Mouse (Mus musculus) neural tube, embryonic 12.5 days (tissue): Measurements from ENCODE around the gene Btbd9. TPM values are rescaled to one million over a fixed set of nuclear protein-coding genes. Genes with fewer than 3 reads are reported as not detected.
"Not testable (repeated sequence)": the region's sequence is repeated elsewhere in the genome, so short reads cannot be mapped to it uniquely, and the experiment has no call there.

Experiments used
- ATAC-seq: fragments of 200-750 bp; cut with Nextera tagmentation; 2 replicates; pipeline ENCODE4 v1.8.0; 2017; ENCODE audit warnings: low read depth, mild to moderate bottlenecking, moderate TSS enrichment, moderate library complexity; ENCODE audit not compliant: low FRiP score
- H3K27ac ChIP-seq: fragments of 300-500 bp; sonication (generic); 2 replicates; pipeline ENCODE4 v1.5.1; 2016
- H3K27me3 ChIP-seq: fragments of 300-500 bp; sonication (generic); replicated peaks from 2 replicates; pipeline ENCODE4 v1.6.1; 2016; ENCODE audit warnings: mild to moderate bottlenecking
- H3K36me3 ChIP-seq: fragments of 300-500 bp; sonication (generic); 2 replicates; pipeline ENCODE4 v1.6.1; 2016; ENCODE audit warnings: mild to moderate bottlenecking
- H3K4me1 ChIP-seq: fragments of 300-500 bp; sonication (generic); 2 replicates; pipeline ENCODE4 v1.6.1; 2016
- H3K4me2 ChIP-seq: fragments of 300-500 bp; sonication (generic); replicated peaks from 2 replicates; pipeline ENCODE4 v1.6.1; 2016; ENCODE audit warnings: mild to moderate bottlenecking
- H3K4me3 ChIP-seq: fragments of 300-500 bp; sonication (generic); 2 replicates; pipeline ENCODE4 v1.5.1; 2016
- H3K9ac ChIP-seq: fragments of 300-500 bp; sonication (generic); 2 replicates; pipeline ENCODE4 v1.6.1; 2016; ENCODE audit warnings: mild to moderate bottlenecking
- H3K9me3 ChIP-seq: fragments of 300-500 bp; sonication (generic); 2 replicates; pipeline ENCODE4 v1.6.1; 2016; ENCODE audit warnings: mild to moderate bottlenecking
- WGBS: fragments of 180-500 bp; shearing (Covaris S2); methylation state at CpG from one replicate; pipeline ENCODE4 v1.1.7; 2016; 5-methylcytosine and 5-hydroxymethylcytosine counted together
- polyA plus RNA-seq: library from polyadenylated mRNA; unstranded; fragments of >200 nt; fragmentation: Nextera tagmentation; extraction: Ambion mirVana; gene quantifications from 2 replicates; pipeline ENCODE4 v1.2.1, GENCODE M21; 2016

The Btbd9 gene
- 88.6 and 96.6 TPM in 2 replicates for polyA plus RNA-seq

- H3K4me3 ChIP-seq: peak within 1 kb of the TSS; percentile 80
- ATAC-seq: peak; percentile 95
- no peaks in the 10 kb centered on the region for H3K27me3 ChIP-seq
- under 1% methylated on average over 75 of the region's 94 CpGs for WGBS
- no peaks in the 10 kb centered on the region for H3K36me3 ChIP-seq
- H3K27ac ChIP-seq: peak within 1 kb of the TSS; percentile 72
- peaks cover 22% of the 10 kb centered on the region for H3K4me1 ChIP-seq
- peak within 1 kb of the TSS; percentile 73 for H3K9ac ChIP-seq
- peak within 1 kb of the TSS; percentile 71 for H3K4me2 ChIP-seq
- H3K9me3 ChIP-seq: no peaks in the 10 kb centered on the region
Observed at GRCm38 (mm10) chr17:30575941-30576773, at the start of gene Btbd9. Gene Btbd9, minus strand, starts transcription at chr17:30576488.

DNA sequence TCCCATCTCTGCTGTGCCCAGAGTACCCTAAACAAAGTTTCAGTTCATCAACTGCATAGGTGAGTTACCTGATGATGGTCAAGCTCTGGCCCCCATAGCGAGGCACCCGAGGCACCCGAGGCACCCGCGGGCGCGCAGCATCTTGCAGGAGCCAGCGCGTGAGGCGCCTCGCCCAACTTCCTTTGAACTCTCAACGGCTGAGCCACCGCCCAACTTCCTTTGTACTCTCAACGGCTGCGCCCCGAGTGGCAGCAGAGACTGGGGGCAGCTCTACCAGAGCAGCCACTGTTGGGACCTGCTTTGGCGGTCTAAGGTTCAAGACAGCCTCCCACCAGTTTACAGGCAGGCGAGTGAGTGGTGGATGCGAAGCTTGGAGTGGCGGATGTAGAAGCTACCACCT, 47.8 kb upstream of the Btbd9 start, which contains the start of gene Dnah8:
TSS of gene Dnah8 (plus strand) at position 223 of the 400 bp plus-strand sequence.
- H3K9me3 ChIP-seq, H3K4me3 ChIP-seq, H3K27ac ChIP-seq, ATAC-seq, H3K9ac ChIP-seq, H3K36me3 ChIP-seq, H3K4me2 ChIP-seq, H3K4me1 ChIP-seq, H3K27me3 ChIP-seq: not testable (repeated sequence)
- WGBS: no CpG with 5 or more reads among the region's 20 CpGs

GRCm38 (mm10) chr17:30623200-30623599, 46.9 kb upstream of the Btbd9 start:
- no peaks in the 10 kb centered on the region for H3K4me1 ChIP-seq
- H3K9me3 ChIP-seq: no peaks in the 10 kb centered on the region
- ATAC-seq: no peak
- no peaks in the 10 kb centered on the region for H3K27me3 ChIP-seq
- no peak overlapping the region for H3K4me3 ChIP-seq
- H3K9ac ChIP-seq: no peak overlapping the region
- no peak overlapping the region for H3K27ac ChIP-seq
- H3K36me3 ChIP-seq: no peaks in the 10 kb centered on the region
- 83% methylated on average over 3 of the region's 3 CpGs for WGBS
- H3K4me2 ChIP-seq: no peak overlapping the region

GRCm38 (mm10) chr17:30621450-30621849, 45.2 kb upstream of the Btbd9 start:
- Histone ChIP-seq H3K4me3 (no peak overlapping the region), H3K4me2 (no peak overlapping the region), H3K4me1 (no peaks in the 10 kb centered on the region), H3K27me3 (no peaks in the 10 kb centered on the region), H3K27ac (no peak overlapping the region), H3K36me3 (no peaks in the 10 kb centered on the region), H3K9ac (no peak overlapping the region), H3K9me3 (no peaks in the 10 kb centered on the region)
- ATAC-seq: no peak
- 71% methylated on average over 4 of the region's 4 CpGs for WGBS

DNA sequence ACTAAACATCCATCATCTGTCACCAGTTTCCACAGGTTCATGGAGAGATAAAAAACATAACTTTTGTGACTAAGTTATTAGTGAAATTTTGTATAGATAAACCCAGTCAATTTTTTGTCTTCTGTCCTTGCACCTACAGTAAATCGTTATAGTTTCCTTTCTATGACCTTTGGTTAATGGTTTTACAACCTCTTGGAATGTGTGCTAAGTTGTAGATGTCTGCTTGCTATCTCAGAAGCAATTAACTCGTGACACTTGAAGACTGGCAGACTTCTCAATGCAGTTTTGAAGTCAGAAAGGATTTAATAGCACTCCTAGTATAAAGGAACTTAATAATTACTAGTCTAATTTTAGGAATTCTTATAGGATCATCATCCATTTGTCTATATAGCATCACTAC, 44.3 kb upstream of the Btbd9 start:
- Histone ChIP-seq H3K36me3 (no peaks in the 10 kb centered on the region), H3K4me2 (no peak overlapping the region), H3K9ac (no peak overlapping the region), H3K4me1 (no peaks in the 10 kb centered on the region), H3K4me3 (no peak overlapping the region), H3K27me3 (no peaks in the 10 kb centered on the region), H3K27ac (no peak overlapping the region), H3K9me3 (no peaks in the 10 kb centered on the region)
- WGBS: 63% methylated on average over 2 of the region's 2 CpGs
- no peak for ATAC-seq

DNA sequence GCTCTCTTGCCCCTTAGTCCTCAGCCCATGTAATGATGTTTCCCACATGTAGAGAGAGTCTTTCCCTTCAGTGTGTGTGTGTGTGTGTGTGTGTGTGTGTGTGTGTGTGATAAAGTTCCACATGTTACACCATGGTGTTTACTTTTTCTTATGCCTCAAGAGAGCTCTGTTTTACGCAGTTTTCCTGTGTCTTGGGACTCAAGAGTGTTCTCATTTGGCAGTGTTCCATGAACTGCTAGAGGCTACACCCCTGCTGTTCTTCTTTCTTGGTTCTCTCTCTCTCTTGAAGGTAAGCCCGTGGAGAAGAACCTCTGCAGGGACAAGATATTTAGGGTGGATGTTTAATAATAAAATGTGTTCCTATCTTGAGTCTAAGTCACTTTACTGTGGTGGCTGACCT, 42.9 kb upstream of the Btbd9 start:
- Histone ChIP-seq H3K9me3 (no peaks in the 10 kb centered on the region), H3K27ac (no peak overlapping the region), H3K27me3 (no peaks in the 10 kb centered on the region), H3K9ac (no peak overlapping the region), H3K36me3 (no peaks in the 10 kb centered on the region), H3K4me1 (no peaks in the 10 kb centered on the region), H3K4me3 (no peak overlapping the region), H3K4me2 (no peak overlapping the region)
- ATAC-seq: no peak
- 52% methylated on average over 2 of the region's 2 CpGs for WGBS

DNA sequence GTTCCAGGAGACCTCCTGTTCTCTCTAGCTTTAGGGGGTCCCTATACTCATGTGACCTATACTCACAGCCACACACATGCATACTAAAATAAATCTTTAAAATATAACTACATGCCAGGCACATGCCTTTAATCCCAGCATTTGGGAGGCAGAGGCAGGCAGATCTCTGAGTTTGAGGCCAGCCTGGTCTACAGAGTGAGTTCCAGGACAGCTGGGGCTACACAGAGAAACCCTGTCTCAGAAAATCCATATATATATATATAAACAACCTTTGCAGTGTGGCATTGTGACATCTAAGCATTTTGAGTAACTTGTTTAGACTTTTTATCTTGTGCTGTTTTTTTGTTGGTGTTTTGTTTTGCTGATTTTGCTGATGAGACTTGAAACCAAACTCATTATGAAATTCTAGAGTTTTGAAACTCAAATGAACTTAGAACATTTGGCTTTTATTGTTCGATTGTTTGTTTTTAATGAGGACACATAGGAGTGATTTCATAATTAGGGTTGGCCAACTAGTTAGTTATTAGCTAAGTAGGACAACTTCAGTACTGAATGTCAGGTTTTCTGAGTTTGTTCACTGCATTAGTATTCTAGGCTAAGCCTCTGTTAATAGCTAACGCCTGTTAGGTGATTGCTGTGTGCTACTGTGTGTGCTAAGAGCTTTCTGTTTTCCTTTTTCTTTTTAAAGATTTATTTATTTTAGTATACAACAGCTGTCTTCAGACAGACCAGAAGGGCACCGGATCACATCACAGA, 42.0 kb upstream of the Btbd9 start:
- H3K4me3 ChIP-seq: no peak overlapping the region
- ATAC-seq: no peak
- H3K9ac ChIP-seq: no peak overlapping the region
- H3K27me3 ChIP-seq: no peaks in the 10 kb centered on the region
- H3K4me2 ChIP-seq: no peak overlapping the region
- H3K4me1 ChIP-seq: no peaks in the 10 kb centered on the region
- 84% methylated on average over 3 of the region's 3 CpGs for whole genome bisulfite sequencing
- H3K36me3 ChIP-seq: no peaks in the 10 kb centered on the region
- no peak overlapping the region for H3K27ac ChIP-seq
- H3K9me3 ChIP-seq: no peaks in the 10 kb centered on the region

DNA sequence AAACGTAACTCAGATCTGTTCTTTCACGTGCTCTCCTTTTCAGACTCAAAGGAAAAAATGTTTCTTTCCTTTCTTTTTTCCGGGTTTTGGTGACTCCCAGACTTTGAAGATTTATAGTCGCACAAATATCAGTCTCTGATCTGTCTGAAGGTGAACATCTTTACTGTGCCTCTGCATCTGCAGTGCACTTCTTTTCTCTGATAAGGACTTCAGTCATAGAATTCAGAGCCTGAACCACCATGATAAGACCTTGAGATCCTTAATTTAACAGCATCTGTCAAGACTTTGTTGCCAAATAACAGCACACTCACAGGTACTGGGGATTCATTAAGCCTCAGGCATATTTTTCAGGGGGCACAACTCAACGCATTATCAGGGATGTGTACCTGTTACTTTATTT, 39.9 kb upstream of the Btbd9 start:
- no peak for ATAC-seq
- no peak overlapping the region for H3K9ac ChIP-seq
- no peak overlapping the region for H3K4me2 ChIP-seq
- H3K4me1 ChIP-seq: peaks cover 9% of the 10 kb centered on the region
- H3K9me3 ChIP-seq: no peaks in the 10 kb centered on the region
- no peak overlapping the region for H3K4me3 ChIP-seq
- H3K36me3 ChIP-seq: no peaks in the 10 kb centered on the region
- no peaks in the 10 kb centered on the region for H3K27me3 ChIP-seq
- no peak overlapping the region for H3K27ac ChIP-seq
- WGBS: 90% methylated on average over 5 of the region's 5 CpGs

DNA sequence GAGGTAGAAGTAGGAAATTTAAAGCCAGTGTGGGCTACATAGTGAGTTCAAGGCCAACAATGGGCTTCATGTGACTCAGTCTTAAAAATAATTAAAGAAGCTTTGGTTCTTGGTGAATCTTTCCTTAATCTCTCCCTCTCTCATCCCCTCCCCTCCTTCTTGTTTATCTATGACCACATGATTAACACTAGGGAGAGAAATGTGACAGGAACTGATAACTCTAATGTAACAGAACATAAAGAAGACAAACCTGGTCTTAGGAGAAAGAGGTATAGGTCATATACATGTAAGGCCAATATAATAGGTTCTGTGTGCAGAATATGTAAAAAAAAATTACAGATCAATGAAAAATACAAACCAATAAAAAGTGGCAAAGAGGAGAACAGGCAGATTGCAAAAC, 37.1 kb upstream of the Btbd9 start:
- Histone ChIP-seq H3K4me2 (no peak overlapping the region), H3K4me1 (peaks cover 10% of the 10 kb centered on the region), H3K4me3 (no peak overlapping the region), H3K9me3 (no peaks in the 10 kb centered on the region), H3K27me3 (no peaks in the 10 kb centered on the region), H3K27ac (no peak overlapping the region), H3K9ac (no peak overlapping the region), H3K36me3 (no peaks in the 10 kb centered on the region)
- no peak for ATAC-seq

GRCm38 (mm10) chr17:30612075-30612859, 36.0 kb upstream of the Btbd9 start:
- under 1% methylated on average over 34 of the region's 34 CpGs for WGBS
- Histone ChIP-seq H3K4me2 (peak overlapping the region; percentile 67), H3K4me1 (peaks cover 20% of the 10 kb centered on the region), H3K27me3 (no peaks in the 10 kb centered on the region), H3K9ac (peak overlapping the region; percentile 77), H3K27ac (peak overlapping the region; percentile 46; the same call in 1 of the 2 replicates), H3K36me3 (no peaks in the 10 kb centered on the region), H3K4me3 (peak overlapping the region; percentile 68), H3K9me3 (no peaks in the 10 kb centered on the region)
- ATAC-seq: peak; percentile 100

- no peaks in the 10 kb centered on the region for H3K27me3 ChIP-seq
- no peaks in the 10 kb centered on the region for H3K9me3 ChIP-seq
- no peak overlapping the region for H3K27ac ChIP-seq
- H3K36me3 ChIP-seq: no peaks in the 10 kb centered on the region
- peak overlapping the region; percentile 68 for H3K4me3 ChIP-seq
- peak overlapping the region; percentile 77 for H3K9ac ChIP-seq
- peak overlapping the region; percentile 67 for H3K4me2 ChIP-seq
- H3K4me1 ChIP-seq: peaks cover 23% of the 10 kb centered on the region
- WGBS: 28% methylated on average over 18 of the region's 18 CpGs
- ATAC-seq: no peak
Observed at GRCm38 (mm10) chr17:30611221-30612074, 35.2 kb upstream of the Btbd9 start.
